Mouse (Mus musculus) retina, postnatal 7 days (tissue): ENCODE measurements around the gene Rims1.

Experiments
- DNase-seq: peaks from one replicate; pipeline ENCODE4 v3.0.0-alpha.2; 2012; ENCODE audit warnings: low read depth, low spot score

The Rims1 gene

GRCm38 (mm10) chr1:22695046-22695445 lies 110.7 kb downstream of the Rims1 start:
- DNase-seq = no peak

- DNase-seq = no peak
Observed at GRCm38 (mm10) chr1:22694514-22694913, 111.3 kb downstream of the Rims1 start.

- DNase-seq = no peak
Observed at GRCm38 (mm10) chr1:22683455-22683854, 122.3 kb downstream of the Rims1 start.

DNA sequence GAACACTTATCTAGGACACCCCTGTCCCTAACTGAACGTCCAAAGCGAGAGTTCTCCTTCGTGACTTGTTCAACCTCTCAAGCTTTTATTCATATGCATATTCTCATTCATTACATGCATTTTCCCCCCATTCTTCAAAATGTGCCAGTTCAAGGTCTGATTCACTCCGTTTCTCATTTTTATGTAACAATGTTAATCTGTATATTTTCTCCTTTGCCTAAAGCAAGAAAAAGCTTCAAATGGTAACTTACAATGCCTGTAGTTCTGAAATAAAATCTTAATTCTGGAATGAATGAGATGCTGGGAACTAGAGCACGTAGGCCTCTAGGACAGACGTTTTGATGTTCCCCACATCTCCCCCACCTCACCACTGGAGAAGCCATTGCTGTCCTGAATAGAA lies 141.6 kb downstream of the Rims1 start:
- no peak for DNase-seq

DNA sequence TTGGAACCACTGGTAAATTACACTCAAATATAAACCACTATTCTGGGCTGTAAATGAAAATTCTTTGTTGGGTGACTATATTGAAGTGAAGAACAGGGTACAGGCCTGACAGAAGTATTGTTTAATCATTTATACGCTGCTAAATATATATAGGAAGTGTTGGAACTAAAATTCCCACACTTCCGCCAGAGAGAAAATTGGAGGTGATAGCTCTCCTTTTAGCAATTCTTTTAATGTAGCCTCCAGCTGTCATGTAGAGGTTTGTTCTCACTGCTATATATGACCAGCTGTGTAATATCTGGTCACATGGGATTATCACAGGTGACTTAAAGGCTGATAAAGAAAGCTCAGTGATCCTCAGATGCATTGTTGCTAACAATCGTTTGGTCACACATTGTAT lies 144.0 kb downstream of the Rims1 start:
- DNase-seq = no peak

DNA sequence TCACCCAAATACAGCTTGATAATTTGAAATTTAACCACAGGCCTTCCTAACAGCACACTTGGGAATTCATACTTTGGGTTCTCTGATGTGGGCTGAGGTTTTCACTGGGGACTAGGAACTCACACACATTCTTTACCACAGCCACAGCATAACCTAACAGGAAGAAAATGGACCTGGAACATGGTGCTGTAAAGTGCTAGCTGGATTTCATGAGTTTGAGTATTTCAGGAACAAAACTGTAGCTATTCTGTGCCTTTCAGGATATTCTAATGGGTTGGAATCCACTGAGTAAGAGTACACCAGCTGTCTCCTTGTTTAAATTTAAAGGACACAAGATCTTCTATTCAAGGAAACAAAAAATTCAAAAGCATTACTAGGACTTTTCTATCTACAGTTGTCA lies 149.8 kb downstream of the Rims1 start:
- DNase-seq = no peak

DNA sequence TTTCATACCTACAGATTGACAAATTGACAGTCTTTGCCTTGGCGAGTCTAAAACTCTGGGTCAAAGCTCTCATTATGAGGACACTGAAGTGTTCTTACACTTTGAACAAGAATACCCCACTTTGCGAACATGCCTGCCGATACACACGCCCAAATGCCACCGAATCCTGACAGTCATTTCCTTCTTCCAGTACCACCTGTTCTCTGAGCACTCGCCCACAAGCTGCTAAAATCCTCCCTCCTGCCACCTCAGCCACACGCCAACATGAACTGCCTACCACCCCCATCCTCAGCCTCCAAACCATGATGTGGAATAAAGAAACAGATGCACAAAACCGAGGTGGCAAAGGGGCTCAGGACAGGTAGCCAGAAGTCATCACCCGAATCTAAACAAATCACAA lies 150.9 kb downstream of the Rims1 start:
- DNase-seq = no peak

DNA sequence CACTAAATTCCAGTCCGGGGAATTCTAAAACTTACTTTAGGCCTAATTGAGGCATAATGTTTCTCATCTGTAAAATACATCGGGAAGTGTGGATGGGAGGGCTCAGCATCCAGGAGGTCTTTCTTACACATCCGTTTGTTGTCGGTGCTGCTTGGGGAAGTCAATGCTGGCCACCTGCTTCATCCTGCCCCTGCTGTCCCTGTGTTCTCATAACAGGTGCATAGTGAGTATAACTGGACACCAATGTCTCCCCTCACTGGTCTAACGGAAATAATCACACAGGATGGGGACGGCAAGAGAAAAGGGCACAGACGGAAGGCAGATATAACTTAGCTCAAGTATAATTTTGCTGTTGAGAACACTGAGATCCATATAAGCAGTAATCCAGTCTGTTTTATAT lies 155.2 kb downstream of the Rims1 start:
- no peak for DNase-seq

GRCm38 (mm10) chr1:22649432-22649831 lies 156.4 kb downstream of the Rims1 start:
- no peak for DNase-seq

DNA sequence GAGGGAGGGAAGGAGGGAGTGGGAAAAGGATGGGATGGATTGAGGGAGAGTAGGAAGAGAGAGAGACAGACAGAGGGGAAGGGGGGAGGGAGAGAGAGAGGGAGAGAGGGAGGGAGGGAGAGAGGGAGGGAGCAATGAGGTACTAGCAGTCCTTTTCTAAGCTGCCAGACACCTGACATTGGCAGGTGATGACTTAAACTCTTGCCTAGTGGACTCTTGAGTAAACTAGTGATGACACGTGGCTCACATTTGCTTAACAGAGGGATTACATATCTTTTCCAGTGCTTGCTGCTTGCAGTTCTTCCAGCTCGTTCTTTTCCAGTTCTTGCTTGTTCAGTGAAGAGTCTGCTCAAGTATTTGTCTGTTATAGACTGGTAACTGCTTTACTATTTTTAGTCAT lies 160.5 kb downstream of the Rims1 start:
- no peak for DNase-seq

DNA sequence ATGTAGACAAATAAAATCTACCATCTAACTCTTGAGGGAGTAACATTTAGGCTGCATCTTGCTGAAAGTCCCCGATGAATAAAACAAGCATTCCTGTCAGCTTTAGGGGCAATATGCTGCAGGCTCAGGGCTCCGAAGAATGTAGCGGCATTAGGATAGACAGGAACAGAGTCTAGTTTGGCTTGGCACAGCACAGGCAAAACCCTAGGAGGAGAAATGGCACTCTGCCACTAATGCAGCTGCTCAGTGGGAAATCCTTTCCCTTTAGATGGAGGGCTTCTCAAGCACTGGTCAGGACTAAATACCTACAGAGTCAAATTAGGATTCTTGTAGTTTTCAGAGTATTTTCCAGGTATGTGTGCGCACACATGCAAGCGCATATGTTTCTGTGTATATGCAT lies 165.2 kb downstream of the Rims1 start:
- DNase-seq = no peak

- DNase-seq = no peak
Observed at GRCm38 (mm10) chr1:22639702-22640101, 166.1 kb downstream of the Rims1 start.

- DNase-seq = no peak
Observed at GRCm38 (mm10) chr1:22633871-22634270, 171.9 kb downstream of the Rims1 start.

GRCm38 (mm10) chr1:22632551-22632950 lies 173.2 kb downstream of the Rims1 start:
- no peak for DNase-seq

GRCm38 (mm10) chr1:22631991-22632390 lies 173.8 kb downstream of the Rims1 start:
- no peak for DNase-seq

- DNase-seq = no peak
Observed at GRCm38 (mm10) chr1:22629011-22629410, 176.8 kb downstream of the Rims1 start.

DNA sequence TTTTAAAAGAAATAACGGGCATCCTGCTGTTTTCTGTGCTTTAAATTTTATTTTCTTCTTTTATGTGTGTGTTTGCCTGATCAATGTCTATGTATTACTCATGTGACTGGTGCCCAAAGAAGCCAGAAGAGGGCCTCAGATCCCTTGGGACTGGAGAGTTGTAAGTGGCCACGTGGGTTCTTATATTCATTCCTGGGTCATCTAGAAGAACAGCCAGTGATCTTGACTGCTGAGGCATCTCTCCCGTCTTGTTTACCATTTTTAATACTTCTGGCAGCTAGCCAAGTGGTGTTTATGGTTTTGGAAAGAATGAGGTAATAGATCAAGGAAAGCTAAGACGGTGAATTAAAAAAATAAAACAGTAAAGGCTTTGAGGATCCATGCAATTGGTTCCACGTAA lies 178.8 kb downstream of the Rims1 start:
- no peak for DNase-seq

DNA sequence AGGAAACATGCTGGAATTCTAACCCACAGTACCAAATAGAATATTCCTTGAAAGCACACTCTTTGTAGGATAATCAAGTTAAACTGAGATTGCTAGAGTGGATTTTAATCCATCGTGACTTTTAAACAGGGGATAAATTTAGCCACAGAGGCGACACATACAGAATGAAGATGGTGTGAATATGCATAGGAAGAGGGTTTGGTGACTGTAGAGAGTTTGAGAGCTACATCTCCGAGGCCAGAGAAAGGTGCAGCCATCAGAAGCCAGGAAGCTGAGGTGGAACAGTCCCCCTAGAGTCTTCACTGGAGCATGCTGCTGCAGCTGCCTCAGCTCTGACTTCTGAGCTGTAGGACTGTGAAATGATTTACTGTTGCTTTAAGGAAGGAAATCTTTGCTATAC lies 179.5 kb downstream of the Rims1 start:
- DNase-seq = no peak

DNA sequence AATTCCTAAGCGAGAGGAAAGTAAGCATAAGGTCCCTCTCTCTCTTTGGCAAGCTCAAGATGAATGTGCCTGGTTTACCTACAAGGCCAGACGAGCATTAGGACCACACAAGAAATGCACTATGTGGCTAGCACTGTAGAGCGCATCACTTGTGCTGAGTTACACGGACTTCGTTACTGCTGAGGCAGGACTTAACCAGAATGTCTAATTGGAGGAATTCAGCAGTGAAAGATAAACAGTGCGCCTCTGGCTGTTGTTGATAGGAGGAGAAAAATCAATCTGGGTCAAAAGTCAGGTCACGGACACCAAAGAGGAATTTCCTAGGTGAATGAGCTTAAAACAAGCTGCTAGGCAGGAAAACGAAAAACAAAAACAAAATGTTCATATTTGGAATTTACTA lies 185.0 kb downstream of the Rims1 start:
- DNase-seq = no peak

GRCm38 (mm10) chr1:22615601-22616000 lies 190.2 kb downstream of the Rims1 start:
- no peak for DNase-seq

DNA sequence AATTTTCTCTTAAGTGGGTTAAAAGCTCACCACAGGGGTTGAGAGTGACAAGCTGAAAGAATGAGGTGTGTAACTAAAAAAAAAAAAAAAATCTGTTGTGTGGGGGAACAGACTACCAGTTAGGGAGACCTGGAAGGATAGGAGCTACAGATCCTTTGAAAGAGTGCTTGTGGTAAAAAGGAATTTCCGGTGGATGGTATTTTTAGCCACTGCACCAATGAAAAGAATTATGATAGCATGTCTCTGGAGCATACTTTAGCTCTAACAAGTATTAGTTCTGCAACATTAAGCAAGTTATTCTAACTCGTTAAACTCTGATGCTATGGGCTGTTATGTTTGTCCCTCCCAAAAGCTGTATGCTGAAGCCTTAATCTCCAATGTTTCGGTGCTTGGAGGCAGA lies 192.2 kb downstream of the Rims1 start:
- no peak for DNase-seq

- DNase-seq = no peak
Observed at GRCm38 (mm10) chr1:22604329-22605044, 201.3 kb downstream of the Rims1 start.

DNA sequence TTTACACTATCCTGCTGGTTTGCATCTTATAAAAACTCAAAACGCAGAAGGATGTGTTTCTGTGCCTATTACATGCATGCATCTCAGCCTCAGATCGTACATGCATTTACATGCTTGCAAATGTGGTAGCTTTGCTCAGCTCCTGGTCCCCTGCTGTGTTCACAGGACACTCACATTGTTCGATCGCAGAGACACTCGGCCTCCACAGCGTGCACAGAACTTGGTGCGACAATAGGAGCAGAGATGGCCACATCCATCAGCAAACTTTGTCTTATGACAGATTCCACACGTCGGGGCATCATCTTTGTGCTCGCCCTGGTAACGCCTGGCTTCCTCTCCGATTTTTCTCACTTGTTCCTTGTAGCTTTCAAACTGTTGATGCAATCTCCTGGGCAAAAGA lies 209.6 kb downstream of the Rims1 start:
- DNase-seq = no peak

GRCm38 (mm10) chr1:22594841-22595240 lies 211.0 kb downstream of the Rims1 start:
- no peak for DNase-seq
